Mouse (Mus musculus) embryonic facial prominence, embryonic 11.5 days (tissue): ENCODE results near the gene Krtcap2. TPM values are rescaled to one million over a fixed set of nuclear protein-coding genes. Genes with fewer than 3 reads are reported as not detected.
A peak's percentile ranks its signal among the peaks of the same experiment; 100 is the strongest.

Source experiments
- ATAC-seq: fragments of 200-750 bp; cut with Nextera tagmentation; replicated peaks from 2 replicates; pipeline ENCODE4 v1.8.0; 2017; ENCODE audit warnings: low read depth; ENCODE audit not compliant: insufficient number of reproducible peaks, low FRiP score, low TSS enrichment
- DNase-seq: peaks from one replicate; pipeline ENCODE4 v3.0.0-alpha.2; 2015; ENCODE audit warnings: low spot score
- H3K27ac ChIP-seq: fragments of 300-500 bp; sonication (generic); replicated peaks from 2 replicates; pipeline ENCODE4 v1.5.1; 2014; ENCODE audit warnings: mild to moderate bottlenecking, low read depth, low read length, control low read depth
- H3K27me3 ChIP-seq: fragments of 300-500 bp; sonication (generic); 2 replicates; pipeline ENCODE4 v1.6.1; 2014; ENCODE audit warnings: mild to moderate bottlenecking, low read length, moderate library complexity, mixed read lengths; ENCODE audit not compliant: control insufficient read depth, insufficient read depth
- H3K36me3 ChIP-seq: fragments of 300-500 bp; sonication (generic); replicated peaks from 2 replicates; pipeline ENCODE4 v1.6.1; 2014; ENCODE audit warnings: low read depth, mild to moderate bottlenecking, low read length, moderate library complexity, mixed read lengths; ENCODE audit not compliant: control insufficient read depth, insufficient read depth
- H3K4me1 ChIP-seq: fragments of 300-500 bp; sonication (generic); 2 replicates; pipeline ENCODE4 v1.6.1; 2014; ENCODE audit warnings: low read length, mixed read lengths; ENCODE audit not compliant: control insufficient read depth, insufficient read depth
- H3K4me2 ChIP-seq: fragments of 300-500 bp; sonication (generic); 2 replicates; pipeline ENCODE4 v1.6.1; 2014; ENCODE audit warnings: low read depth, mild to moderate bottlenecking, control low read depth, low read length, moderate library complexity
- H3K4me3 ChIP-seq: fragments of 300-500 bp; sonication (generic); 2 replicates; pipeline ENCODE4 v1.5.1; 2014; ENCODE audit warnings: low read depth, low read length, control low read depth
- H3K9ac ChIP-seq: fragments of 300-500 bp; sonication (generic); replicated peaks from 2 replicates; pipeline ENCODE4 v1.6.1; 2014; ENCODE audit warnings: mild to moderate bottlenecking, control low read depth, low read length
- H3K9me3 ChIP-seq: fragments of 300-500 bp; sonication (generic); replicated peaks from 2 replicates; pipeline ENCODE4 v1.6.1; 2016; ENCODE audit warnings: mild to moderate bottlenecking, low read length, inconsistent platforms, mixed read lengths; ENCODE audit not compliant: control insufficient read depth
- WGBS: fragments of 180-500 bp; shearing (Covaris S2); extraction: QIAGEN DNeasy Blood & Tissue Kit; methylation state at CpG from one replicate; pipeline ENCODE4 v1.1.7; 2014; 5-methylcytosine and 5-hydroxymethylcytosine counted together
- polyA plus RNA-seq: library from polyadenylated mRNA; unstranded; fragments of >200 nt; fragmentation: Nextera tagmentation; extraction: Ambion mirVana; gene quantifications from 2 replicates; pipeline ENCODE4 v1.2.1, GENCODE M21; 2014

The Krtcap2 gene
- polyA plus RNA-seq = 287 and 288 TPM in 2 replicates

DNA sequence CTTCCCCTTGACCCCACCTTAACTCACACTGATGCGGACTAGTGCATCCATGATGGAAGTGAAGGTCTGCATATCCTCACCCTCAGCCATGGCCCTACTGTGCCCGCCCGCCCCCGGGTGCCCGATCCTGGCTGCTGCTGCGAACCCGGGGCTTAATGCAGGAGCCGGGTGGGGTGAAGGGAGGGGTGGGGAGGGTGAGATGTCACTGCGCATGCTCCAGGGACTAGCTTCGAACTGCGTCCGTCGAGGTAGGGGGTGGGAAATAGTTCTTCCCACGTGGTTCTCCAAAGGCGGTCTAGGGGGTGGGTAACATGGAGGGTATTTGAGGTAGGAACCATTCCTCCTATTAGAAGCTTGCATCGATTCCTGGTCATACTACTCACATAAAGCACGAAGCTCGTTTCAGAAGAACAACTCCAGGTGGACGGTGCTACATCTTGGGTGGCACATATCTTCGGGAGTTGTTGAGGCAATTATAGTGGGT is at the start of gene Krtcap2:
TSS of gene Krtcap2 (plus strand) at position 279 of the 484 bp plus-strand sequence.
- Histone ChIP-seq H3K9ac (peak within 1 kb of the TSS; percentile 79), H3K36me3 (no peaks in the 10 kb centered on the region; the same call in 1 of the 2 replicates), H3K4me2 (peak within 1 kb of the TSS; percentile 75), H3K4me1 (peaks cover 6% of the 10 kb centered on the region), H3K27ac (no peak within 1 kb of the TSS; the same call in 1 of the 2 replicates), H3K4me3 (peak within 1 kb of the TSS; percentile 76), H3K27me3 (no peaks in the 10 kb centered on the region), H3K9me3 (no peaks in the 10 kb centered on the region)
- ATAC-seq = peak; percentile 29; the same call in 1 of the 2 replicates
- WGBS = 5% methylated on average over 20 of the region's 20 CpGs
- peak; percentile 54 for DNase-seq

GRCm38 (mm10) chr3:89195979-89196877 is 49.5 kb upstream of the Krtcap2 start:
- 0 out of 2 replicates have a peak, but pooled peaks cover 2% of the 10 kb centered on the region for H3K4me1 ChIP-seq
- WGBS = 7% methylated on average over 33 of the region's 33 CpGs
- H3K9me3 ChIP-seq = no peaks in the 10 kb centered on the region
- H3K4me3 ChIP-seq = peak overlapping the region; percentile 33
- H3K27ac ChIP-seq = peak overlapping the region; percentile 78; the same call in 1 of the 2 replicates
- H3K27me3 ChIP-seq = no peaks in the 10 kb centered on the region
- H3K4me2 ChIP-seq = peak overlapping the region; percentile 59
- ATAC-seq (peak; percentile 89), DNase-seq (peak; percentile 94)
- no peaks in the 10 kb centered on the region for H3K36me3 ChIP-seq
- peak overlapping the region; percentile 69 for H3K9ac ChIP-seq

DNA sequence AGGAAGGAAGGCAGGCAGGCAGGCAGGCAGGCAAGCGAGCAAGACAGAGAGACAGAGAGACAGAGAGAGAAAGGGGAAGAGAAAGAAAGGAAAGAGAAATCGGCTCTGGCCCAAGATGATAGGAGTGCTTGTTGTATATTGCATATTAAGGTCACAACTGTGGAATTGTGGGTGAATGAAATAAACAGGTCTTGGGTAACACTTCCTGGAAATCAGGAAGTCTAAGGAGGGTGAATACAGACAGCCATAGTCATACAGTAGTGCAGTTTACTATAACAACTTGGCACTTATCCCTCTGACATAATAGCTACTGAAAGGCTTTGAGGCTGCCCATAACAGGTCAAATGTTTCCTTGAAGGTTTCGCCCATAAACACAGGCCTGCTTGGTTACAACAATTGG is 45.9 kb upstream of the Krtcap2 start:
- 0 out of 2 replicates have a peak, but pooled peaks cover 2% of the 10 kb centered on the region for H3K4me1 ChIP-seq
- no peak overlapping the region for H3K27ac ChIP-seq
- ATAC-seq (no peak), DNase-seq (no peak)
- H3K4me3 ChIP-seq = no peak overlapping the region
- 81% methylated on average over 3 of the region's 3 CpGs for WGBS
- no peaks in the 10 kb centered on the region for H3K27me3 ChIP-seq
- H3K9ac ChIP-seq = no peak overlapping the region
- no peaks in the 10 kb centered on the region for H3K36me3 ChIP-seq
- no peaks in the 10 kb centered on the region for H3K9me3 ChIP-seq
- no peak overlapping the region for H3K4me2 ChIP-seq

DNA sequence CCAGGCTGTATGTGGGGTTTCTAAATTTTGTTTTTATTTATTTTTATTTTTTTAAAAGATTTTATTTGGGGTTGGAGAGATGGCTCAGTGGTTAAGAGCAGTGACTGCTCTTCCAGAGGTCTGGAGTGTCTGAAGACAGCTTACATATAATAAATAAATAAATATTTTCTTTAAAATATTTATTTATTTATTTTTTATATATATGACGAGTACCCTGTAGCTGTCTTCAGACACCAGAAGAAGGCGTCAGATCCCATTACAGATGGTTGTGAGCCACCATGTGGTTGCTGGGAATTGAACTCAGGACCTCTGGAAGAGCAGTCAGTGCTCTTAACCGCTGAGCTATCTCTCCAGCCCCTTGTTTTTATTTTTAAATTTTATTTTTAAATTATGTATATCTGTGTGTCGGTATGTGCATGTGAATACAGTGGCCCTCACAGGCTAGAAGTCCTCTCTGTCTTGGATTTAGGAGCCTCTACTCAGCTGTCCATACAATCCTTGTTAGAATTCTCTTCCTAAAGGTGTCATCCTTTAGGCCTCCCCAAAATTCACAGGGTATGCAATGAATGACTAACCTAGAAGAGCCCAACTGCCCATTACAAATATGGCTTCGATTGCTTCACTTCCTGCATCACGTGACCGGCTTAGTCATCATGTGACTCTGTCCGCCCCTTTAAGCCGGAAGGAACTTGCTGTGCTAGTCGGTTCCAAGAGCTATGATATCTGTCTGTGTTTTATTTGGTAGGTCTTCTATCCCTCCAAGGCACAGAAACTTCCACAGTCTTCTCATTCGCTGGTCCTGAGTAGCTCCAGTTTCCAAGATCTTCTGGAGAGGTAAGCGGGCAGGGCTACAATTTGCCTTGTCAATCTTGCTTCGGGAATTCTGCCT is 43.3 kb upstream of the Krtcap2 start, which contains the start of gene Gba:
TSS of gene Gba (plus strand) at position 676 of the 889 bp plus-strand sequence.
- ATAC-seq (peak; percentile 63), DNase-seq (peak; percentile 98)
- Histone ChIP-seq H3K9ac (peak within 1 kb of the TSS; percentile 42), H3K9me3 (no peaks in the 10 kb centered on the region), H3K4me2 (peak within 1 kb of the TSS; percentile 47), H3K36me3 (peaks cover 6% of the 10 kb centered on the region), H3K27me3 (no peaks in the 10 kb centered on the region), H3K4me1 (no peaks in the 10 kb centered on the region), H3K4me3 (peak within 1 kb of the TSS; percentile 49), H3K27ac (no peak within 1 kb of the TSS)
- WGBS = 26% methylated on average over 13 of the region's 13 CpGs

- ATAC-seq = no peak
- peaks cover 6% of the 10 kb centered on the region for H3K36me3 ChIP-seq
- H3K4me3 ChIP-seq = peak overlapping the region; percentile 49
- H3K9me3 ChIP-seq = no peaks in the 10 kb centered on the region
- no peak for DNase-seq
- peak overlapping the region; percentile 42 for H3K9ac ChIP-seq
- no peaks in the 10 kb centered on the region for H3K27me3 ChIP-seq
- no peak overlapping the region for H3K27ac ChIP-seq
- 47% methylated on average over 5 of the region's 5 CpGs for WGBS
- peak overlapping the region; percentile 47 for H3K4me2 ChIP-seq
- no peaks in the 10 kb centered on the region for H3K4me1 ChIP-seq
These were observed 42.6 kb upstream of the Krtcap2 start for GRCm38 (mm10) chr3:89203142-89203514.

GRCm38 (mm10) chr3:89206079-89206478 is 39.7 kb upstream of the Krtcap2 start:
- Histone ChIP-seq H3K4me1 (no peaks in the 10 kb centered on the region), H3K27me3 (no peaks in the 10 kb centered on the region), H3K9ac (no peak overlapping the region), H3K9me3 (no peaks in the 10 kb centered on the region), H3K4me2 (no peak overlapping the region), H3K4me3 (no peak overlapping the region), H3K36me3 (peaks cover 6% of the 10 kb centered on the region), H3K27ac (no peak overlapping the region)
- 96% methylated on average over 7 of the region's 7 CpGs for WGBS
- DNase-seq = no peak
- no peak for ATAC-seq

- H3K4me2 ChIP-seq = no peak overlapping the region
- H3K4me1 ChIP-seq = no peaks in the 10 kb centered on the region
- no peak for ATAC-seq
- DNase-seq = no peak
- no peak overlapping the region for H3K9ac ChIP-seq
- H3K36me3 ChIP-seq = peaks cover 6% of the 10 kb centered on the region
- no peak overlapping the region for H3K4me3 ChIP-seq
- no peak overlapping the region for H3K27ac ChIP-seq
- 94% methylated on average over 2 of the region's 2 CpGs for WGBS
- H3K27me3 ChIP-seq = no peaks in the 10 kb centered on the region
- no peaks in the 10 kb centered on the region for H3K9me3 ChIP-seq
These were observed 39.1 kb upstream of the Krtcap2 start for GRCm38 (mm10) chr3:89206695-89207094.
